Mouse (Mus musculus): Measurements from ENCODE around the gene Pram1. TPM values are rescaled to one million over a fixed set of nuclear protein-coding genes. Genes with fewer than 3 reads are reported as not detected.

Gene Pram1
- polyA plus RNA-seq (2012; rRNA removed) = 0.60 and 1.3 TPM in 2 replicates

- no peaks in the 10 kb centered on the region for H3K4me1 ChIP-seq (ENCODE audit: control insufficient read depth, insufficient read depth, insufficient read length, low read length)
- 70% methylated on average over 4 of the region's 4 CpGs for WGBS
- H3K27ac ChIP-seq (ENCODE audit: insufficient read depth, low read depth, low read length) = 0 out of 2 replicates have a peak within 1 kb of the TSS, but pooled peaks have one; percentile 18
- H3K27me3 ChIP-seq (ENCODE audit: control insufficient read depth, insufficient read depth, low read length) = no peaks in the 10 kb centered on the region
- TF ChIP-seq POLR2A (IDR thresholded peaks at IDR 0.05; ENCODE audit: low read depth, low read length) (no peak), CTCF (IDR thresholded peaks at IDR 0.05; ENCODE audit: extremely low read depth, insufficient read length, insufficient replicate concordance, low read depth, low read length) (no peak)
- H3K36me3 ChIP-seq (ENCODE audit: control insufficient read depth, insufficient read depth, low read length) = no peaks in the 10 kb centered on the region
- H3K4me3 ChIP-seq (ENCODE audit: low read depth, low read length) = no peak within 1 kb of the TSS
Measured at GRCm38 (mm10) chr17:33637516-33638276, at the start of gene Pram1. TSS of gene Pram1 (plus strand) at chr17:33638056.

GRCm38 (mm10) chr17:33597271-33597670 lies 40.6 kb upstream of the Pram1 start:
- Histone ChIP-seq H3K27me3 (ENCODE audit: control insufficient read depth, insufficient read depth, low read length) (no peaks in the 10 kb centered on the region), H3K36me3 (ENCODE audit: control insufficient read depth, insufficient read depth, low read length) (no peaks in the 10 kb centered on the region), H3K4me3 (ENCODE audit: low read depth, low read length) (no peak overlapping the region), H3K4me1 (ENCODE audit: control insufficient read depth, insufficient read depth, insufficient read length, low read length) (no peaks in the 10 kb centered on the region), H3K27ac (ENCODE audit: insufficient read depth, low read depth, low read length) (no peak overlapping the region)
- no peak for TF ChIP-seq CTCF (IDR thresholded peaks at IDR 0.05; ENCODE audit: extremely low read depth, insufficient read length, insufficient replicate concordance, low read depth, low read length)

GRCm38 (mm10) chr17:33598506-33598905 lies 39.4 kb upstream of the Pram1 start:
- H3K4me3 ChIP-seq (ENCODE audit: low read depth, low read length) = no peak overlapping the region
- TF ChIP-seq POLR2A (IDR thresholded peaks at IDR 0.05; ENCODE audit: low read depth, low read length) (no peak), CTCF (IDR thresholded peaks at IDR 0.05; ENCODE audit: extremely low read depth, insufficient read length, insufficient replicate concordance, low read depth, low read length) (no peak)
- WGBS = 81% methylated on average over 5 of the region's 5 CpGs
- H3K27me3 ChIP-seq (ENCODE audit: control insufficient read depth, insufficient read depth, low read length) = no peaks in the 10 kb centered on the region
- no peaks in the 10 kb centered on the region for H3K36me3 ChIP-seq (ENCODE audit: control insufficient read depth, insufficient read depth, low read length)
- no peaks in the 10 kb centered on the region for H3K4me1 ChIP-seq (ENCODE audit: control insufficient read depth, insufficient read depth, insufficient read length, low read length)
- no peak overlapping the region for H3K27ac ChIP-seq (ENCODE audit: insufficient read depth, low read depth, low read length)

GRCm38 (mm10) chr17:33599836-33600475 lies 37.9 kb upstream of the Pram1 start:
- Histone ChIP-seq H3K4me3 (ENCODE audit: low read depth, low read length) (no peak overlapping the region), H3K4me1 (ENCODE audit: control insufficient read depth, insufficient read depth, insufficient read length, low read length) (no peaks in the 10 kb centered on the region), H3K27me3 (ENCODE audit: control insufficient read depth, insufficient read depth, low read length) (no peaks in the 10 kb centered on the region), H3K27ac (ENCODE audit: insufficient read depth, low read depth, low read length) (no peak overlapping the region), H3K36me3 (ENCODE audit: control insufficient read depth, insufficient read depth, low read length) (no peaks in the 10 kb centered on the region)
- TF ChIP-seq POLR2A (IDR thresholded peaks at IDR 0.05; ENCODE audit: low read depth, low read length) (no peak), CTCF (IDR thresholded peaks at IDR 0.05; ENCODE audit: extremely low read depth, insufficient read length, insufficient replicate concordance, low read depth, low read length) (no peak)
- WGBS = 83% methylated on average over 8 of the region's 8 CpGs

- Histone ChIP-seq H3K27me3 (ENCODE audit: control insufficient read depth, insufficient read depth, low read length) (no peaks in the 10 kb centered on the region), H3K4me1 (ENCODE audit: control insufficient read depth, insufficient read depth, insufficient read length, low read length) (no peaks in the 10 kb centered on the region), H3K4me3 (ENCODE audit: low read depth, low read length) (no peak overlapping the region), H3K36me3 (ENCODE audit: control insufficient read depth, insufficient read depth, low read length) (no peaks in the 10 kb centered on the region), H3K27ac (ENCODE audit: insufficient read depth, low read depth, low read length) (no peak overlapping the region)
- no peak for TF ChIP-seq POLR2A (IDR thresholded peaks at IDR 0.05; ENCODE audit: low read depth, low read length)
- no peak for TF ChIP-seq CTCF (IDR thresholded peaks at IDR 0.05; ENCODE audit: extremely low read depth, insufficient read length, insufficient replicate concordance, low read depth, low read length)
- WGBS = 76% methylated on average over 3 of the region's 3 CpGs
Measured at GRCm38 (mm10) chr17:33600831-33601230, 37.0 kb upstream of the Pram1 start.

- no peaks in the 10 kb centered on the region for H3K27me3 ChIP-seq (ENCODE audit: control insufficient read depth, insufficient read depth, low read length)
- no peak overlapping the region for H3K27ac ChIP-seq (ENCODE audit: insufficient read depth, low read depth, low read length)
- no peak overlapping the region for H3K4me3 ChIP-seq (ENCODE audit: low read depth, low read length)
- H3K36me3 ChIP-seq (ENCODE audit: control insufficient read depth, insufficient read depth, low read length) = no peaks in the 10 kb centered on the region
- WGBS = 79% methylated on average over 12 of the region's 12 CpGs
- TF ChIP-seq POLR2A (IDR thresholded peaks at IDR 0.05; ENCODE audit: low read depth, low read length) = no peak
- TF ChIP-seq CTCF (IDR thresholded peaks at IDR 0.05; ENCODE audit: extremely low read depth, insufficient read length, insufficient replicate concordance, low read depth, low read length) = no peak
- H3K4me1 ChIP-seq (ENCODE audit: control insufficient read depth, insufficient read depth, insufficient read length, low read length) = no peaks in the 10 kb centered on the region
Measured at GRCm38 (mm10) chr17:33601947-33602346, 35.9 kb upstream of the Pram1 start.

GRCm38 (mm10) chr17:33607273-33607672 lies 30.6 kb upstream of the Pram1 start:
- H3K27ac ChIP-seq (ENCODE audit: insufficient read depth, low read depth, low read length) = no peak overlapping the region
- no peak for TF ChIP-seq POLR2A (IDR thresholded peaks at IDR 0.05; ENCODE audit: low read depth, low read length)
- no peak for TF ChIP-seq CTCF (IDR thresholded peaks at IDR 0.05; ENCODE audit: extremely low read depth, insufficient read length, insufficient replicate concordance, low read depth, low read length)
- H3K36me3 ChIP-seq (ENCODE audit: control insufficient read depth, insufficient read depth, low read length) = no peaks in the 10 kb centered on the region
- WGBS = 87% methylated on average over 2 of the region's 2 CpGs
- H3K4me3 ChIP-seq (ENCODE audit: low read depth, low read length) = no peak overlapping the region
- H3K27me3 ChIP-seq (ENCODE audit: control insufficient read depth, insufficient read depth, low read length) = no peaks in the 10 kb centered on the region
- H3K4me1 ChIP-seq (ENCODE audit: control insufficient read depth, insufficient read depth, insufficient read length, low read length) = no peaks in the 10 kb centered on the region

Measured in small intestine, adult 2 months (tissue).